Mouse (Mus musculus): ENCODE results near the gene 2310034C09Rik.

DNA sequence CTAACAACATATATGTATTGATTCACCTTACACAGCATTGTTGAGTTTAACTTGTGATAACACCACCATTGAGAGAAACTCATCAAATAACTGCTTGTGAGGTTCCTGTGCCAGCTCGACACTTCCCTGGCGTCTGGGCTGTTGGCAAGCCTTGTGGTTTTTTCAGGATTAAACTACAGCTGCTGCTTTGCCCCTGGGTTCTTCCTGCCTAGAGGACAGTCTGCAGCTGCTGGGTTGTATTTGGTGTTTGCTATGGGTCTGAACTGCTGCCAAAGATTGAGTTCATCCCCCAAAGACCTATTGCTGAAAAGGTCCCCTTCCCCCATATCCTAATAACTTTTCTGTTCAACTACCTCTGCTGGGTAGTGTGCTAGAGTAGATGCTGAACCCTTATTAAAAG, 23.3 kb upstream of the 2310034C09Rik start:
- TF ChIP-seq CTCF (IDR thresholded peaks at IDR 0.05; ENCODE audit: control insufficient read depth, insufficient read depth, low read length) (no peak), POLR2A (IDR thresholded peaks at IDR 0.05; ENCODE audit: borderline replicate concordance, control insufficient read depth, low read depth, low read length) (no peak)

All from bone marrow, adult 2 months (tissue).